Mouse (Mus musculus) E14TG2a.4 (cell line): ENCODE measurements around the gene Stx18.

Experiments
- CTCF ChIP-seq: conservative IDR thresholded peaks from 2 replicates; pipeline ENCODE4 v1.5.1; 2014; ENCODE audit warnings: low read length
- POU5F1 ChIP-seq: IDR thresholded peaks from 2 replicates; pipeline ENCODE4 v1.6.1; 2014; ENCODE audit warnings: low read length, borderline replicate concordance

DNA sequence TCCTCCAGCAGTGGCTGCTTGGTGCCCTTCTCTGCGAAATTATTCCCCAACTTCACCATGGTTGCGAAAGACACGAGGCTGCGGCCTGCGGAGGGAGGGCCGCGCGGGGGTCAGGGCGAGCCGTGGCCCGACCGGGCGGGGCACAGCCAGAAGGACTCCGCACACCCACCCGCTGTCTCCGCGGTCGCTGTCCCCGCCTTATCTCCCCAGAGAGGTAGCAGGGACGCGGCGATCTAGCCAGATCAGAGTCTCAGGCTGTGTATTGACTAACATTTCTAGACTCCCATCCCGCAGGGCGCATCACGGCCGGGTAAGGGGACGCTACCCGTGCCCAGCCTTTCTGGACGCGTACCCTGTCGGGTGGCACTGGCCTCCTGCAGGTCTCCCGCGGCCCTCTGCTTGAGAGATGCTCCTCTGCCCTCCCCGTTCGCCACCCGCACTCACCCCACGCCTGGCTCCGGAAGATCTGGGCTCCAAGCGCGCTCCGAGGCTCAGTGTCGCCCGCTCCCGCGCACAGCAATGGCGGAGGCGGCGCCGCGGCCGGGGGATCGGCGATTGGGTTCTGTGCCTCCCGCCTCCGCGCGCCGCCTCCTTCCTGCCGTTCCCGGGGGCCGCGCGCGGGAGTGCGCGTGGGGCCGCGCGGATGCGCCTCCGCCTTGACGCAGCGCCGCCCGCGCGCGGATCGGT, 120.5 kb downstream of the Stx18 start:
- no peak for TF ChIP-seq CTCF
- TF ChIP-seq POU5F1 = no peak
